Mouse (Mus musculus) heart, embryonic 16.5 days (tissue): ENCODE results near the gene Tdrd3. TPM values are rescaled to one million over a fixed set of nuclear protein-coding genes. Genes with fewer than 3 reads are reported as not detected.

Experiments
- ATAC-seq: fragments of 200-750 bp; cut with Nextera tagmentation; replicated peaks from 2 replicates; pipeline ENCODE4 v1.8.0; 2017; ENCODE audit warnings: moderate number of reproducible peaks; ENCODE audit not compliant: insufficient read depth, low FRiP score; ENCODE audit errors: extremely low read depth
- H3K27ac ChIP-seq: fragments of 300-500 bp; sonication (generic); 2 replicates; pipeline ENCODE4 v1.5.1; 2014; ENCODE audit warnings: mild to moderate bottlenecking, low read length, control low read depth, moderate library complexity
- H3K27me3 ChIP-seq: fragments of 300-500 bp; sonication (generic); 2 replicates; pipeline ENCODE4 v1.6.1; 2014; ENCODE audit warnings: low read length, mixed read lengths; ENCODE audit not compliant: control insufficient read depth, insufficient read depth
- H3K36me3 ChIP-seq: fragments of 300-500 bp; sonication (generic); 2 replicates; pipeline ENCODE4 v1.6.1; 2014; ENCODE audit not compliant: control insufficient read depth, insufficient read depth
- H3K4me1 ChIP-seq: fragments of 300-500 bp; sonication (generic); 2 replicates; pipeline ENCODE4 v1.6.1; 2014; ENCODE audit warnings: low read length, mixed read lengths; ENCODE audit not compliant: control insufficient read depth, insufficient read depth
- H3K4me2 ChIP-seq: fragments of 300-500 bp; sonication (generic); 2 replicates; pipeline ENCODE4 v1.6.1; 2014; ENCODE audit warnings: low read depth, mild to moderate bottlenecking, control low read depth, low read length
- H3K4me3 ChIP-seq: fragments of 300-500 bp; sonication (generic); 2 replicates; pipeline ENCODE4 v1.5.1; 2014; ENCODE audit warnings: mild to moderate bottlenecking, control low read depth, low read length
- H3K9ac ChIP-seq: fragments of 300-500 bp; sonication (generic); 2 replicates; pipeline ENCODE4 v1.6.1; 2014; ENCODE audit warnings: low read length, control low read depth
- H3K9me3 ChIP-seq: fragments of 300-500 bp; sonication (generic); replicated peaks from 2 replicates; pipeline ENCODE4 v1.6.1; 2016; ENCODE audit warnings: low read length; ENCODE audit not compliant: control insufficient read depth
- WGBS: fragments of 180-500 bp; shearing (Covaris S2); extraction: QIAGEN DNeasy Blood & Tissue Kit; methylation state at CpG from one replicate; pipeline ENCODE4 v1.1.7; 2014; 5-methylcytosine and 5-hydroxymethylcytosine counted together
- polyA plus RNA-seq: library from polyadenylated mRNA; unstranded; fragments of >200 nt; fragmentation: Nextera tagmentation; extraction: Ambion mirVana; gene quantifications from 2 replicates; pipeline ENCODE4 v1.2.1, GENCODE M21; 2015

The Tdrd3 gene
- polyA plus RNA-seq, 1 experiment from 2014 or later: 19.3 TPM

GRCm38 (mm10) chr14:87439721-87440120, 23.3 kb downstream of the Tdrd3 start:
- Histone ChIP-seq H3K4me3 (no peak overlapping the region), H3K9me3 (no peaks in the 10 kb centered on the region), H3K9ac (no peak overlapping the region), H3K4me2 (no peak overlapping the region), H3K27me3 (no peaks in the 10 kb centered on the region), H3K27ac (no peak overlapping the region), H3K36me3 (peaks cover 9% of the 10 kb centered on the region), H3K4me1 (peaks cover 8% of the 10 kb centered on the region; the same call in 1 of the 2 replicates)
- 21% methylated on average over 2 of the region's 2 CpGs for WGBS
- 0 out of 2 replicates have a peak, but pooled peaks have one; percentile 18 for ATAC-seq

- ATAC-seq: no peak
- H3K4me2 ChIP-seq: no peak overlapping the region
- H3K9me3 ChIP-seq: no peaks in the 10 kb centered on the region
- H3K27ac ChIP-seq: no peak overlapping the region
- no peaks in the 10 kb centered on the region for H3K27me3 ChIP-seq
- H3K4me3 ChIP-seq: no peak overlapping the region
- no peaks in the 10 kb centered on the region for H3K36me3 ChIP-seq
- no peak overlapping the region for H3K9ac ChIP-seq
- WGBS: 76% methylated on average over 8 of the region's 8 CpGs
- peaks cover 8% of the 10 kb centered on the region for H3K4me1 ChIP-seq
These were observed 30.0 kb downstream of the Tdrd3 start for GRCm38 (mm10) chr14:87446331-87446913.

DNA sequence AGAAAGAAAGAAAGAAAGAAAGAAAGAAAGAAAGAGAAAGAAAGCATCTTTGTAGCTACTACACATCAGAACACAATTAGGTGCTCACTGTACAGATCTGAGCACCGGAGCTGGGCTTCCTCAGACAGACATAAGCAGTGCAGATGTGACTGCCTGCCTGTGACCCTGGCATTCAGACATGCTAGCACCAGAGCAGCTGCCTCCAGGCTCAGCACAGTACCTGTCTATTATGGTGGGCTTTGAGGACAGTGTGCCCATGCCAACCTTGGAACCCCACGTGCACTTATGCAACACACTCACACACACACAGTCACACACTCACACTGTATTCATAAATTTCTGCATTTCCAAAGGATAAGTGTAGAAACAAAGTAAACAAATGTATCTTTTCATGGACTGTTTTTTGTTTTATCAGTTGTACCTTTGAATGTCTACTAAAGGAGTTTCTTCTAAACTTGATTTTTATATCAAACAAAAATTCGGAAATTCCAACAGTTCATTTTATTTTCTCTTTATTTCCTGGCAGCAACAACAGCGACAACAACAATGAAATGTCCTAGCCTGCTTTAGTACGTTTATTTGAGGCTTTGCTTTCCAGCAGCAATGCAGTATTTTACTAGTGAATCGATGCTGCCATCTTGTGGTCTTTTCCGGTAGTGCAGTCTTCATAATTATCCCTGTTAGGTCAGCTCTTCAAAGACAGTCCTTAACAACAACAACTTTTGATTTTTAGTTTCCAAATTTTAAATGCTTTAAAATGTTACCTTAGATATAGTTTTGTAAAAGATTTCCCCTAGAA, 35.4 kb downstream of the Tdrd3 start:
- no peak overlapping the region for H3K4me2 ChIP-seq
- H3K27ac ChIP-seq: no peak overlapping the region
- H3K9ac ChIP-seq: 0 out of 2 replicates have a peak overlapping the region, but pooled peaks have one; percentile 33
- H3K36me3 ChIP-seq: peaks cover 5% of the 10 kb centered on the region; the same call in 1 of the 2 replicates
- H3K9me3 ChIP-seq: no peaks in the 10 kb centered on the region
- H3K4me1 ChIP-seq: peaks cover 9% of the 10 kb centered on the region
- H3K27me3 ChIP-seq: no peaks in the 10 kb centered on the region
- WGBS: 12% methylated on average over 7 of the region's 7 CpGs
- ATAC-seq: no peak
- no peak overlapping the region for H3K4me3 ChIP-seq

DNA sequence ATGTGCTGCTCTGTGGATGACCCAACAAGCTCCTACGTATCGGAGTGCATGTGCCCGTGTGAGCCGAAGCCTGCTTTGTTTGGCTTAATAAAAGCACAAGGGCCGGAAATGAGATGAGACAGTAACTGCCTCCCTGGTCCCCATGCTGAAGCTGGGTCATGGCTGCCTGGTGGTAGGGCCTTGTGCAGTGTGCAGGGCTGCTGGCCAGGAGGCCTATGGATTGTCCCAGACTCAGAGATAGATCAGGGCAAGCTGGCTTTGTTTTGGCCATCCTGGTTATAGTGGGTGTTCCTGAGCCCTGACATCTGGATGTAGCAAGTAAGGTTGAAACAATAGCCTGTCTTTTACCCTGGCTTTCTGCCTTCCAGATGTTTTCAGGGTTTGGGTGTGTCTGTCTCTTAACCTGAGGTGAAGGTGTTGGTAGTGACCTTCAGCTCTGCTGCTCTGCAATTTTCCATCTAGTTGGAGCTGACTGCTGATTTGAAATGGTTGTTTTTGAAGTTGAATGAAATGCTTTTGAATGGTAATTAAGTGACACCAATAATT, 39.3 kb downstream of the Tdrd3 start:
- no peaks in the 10 kb centered on the region for H3K9me3 ChIP-seq
- peaks cover 7% of the 10 kb centered on the region for H3K36me3 ChIP-seq
- peaks cover 9% of the 10 kb centered on the region for H3K4me1 ChIP-seq
- H3K27me3 ChIP-seq: no peaks in the 10 kb centered on the region
- H3K27ac ChIP-seq: no peak overlapping the region
- no peak overlapping the region for H3K9ac ChIP-seq
- WGBS: 89% methylated on average over 5 of the region's 5 CpGs
- H3K4me3 ChIP-seq: no peak overlapping the region
- ATAC-seq: no peak
- H3K4me2 ChIP-seq: no peak overlapping the region

DNA sequence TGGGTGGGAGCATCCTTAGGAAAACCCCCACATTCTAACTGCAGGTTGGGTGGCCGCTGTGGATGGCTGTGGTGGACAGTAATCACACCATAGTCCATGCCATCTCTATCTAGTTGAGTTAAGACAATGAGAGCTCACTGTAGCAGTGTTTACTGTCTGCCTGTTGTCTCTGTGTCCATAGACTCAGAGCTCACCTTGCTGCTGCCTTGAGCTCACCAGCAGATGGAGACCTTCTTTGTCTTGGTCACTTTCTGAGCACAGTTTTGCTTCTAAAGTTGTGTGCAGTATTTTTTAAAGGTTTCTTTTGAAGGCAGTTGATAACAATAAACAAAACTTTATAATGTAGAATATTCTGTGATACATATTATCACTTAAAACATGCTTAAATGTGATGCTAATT, 43.3 kb downstream of the Tdrd3 start:
- Histone ChIP-seq H3K9ac (no peak overlapping the region), H3K4me1 (peaks cover 3% of the 10 kb centered on the region; the same call in 1 of the 2 replicates), H3K36me3 (peaks cover 2% of the 10 kb centered on the region; the same call in 1 of the 2 replicates), H3K4me2 (no peak overlapping the region), H3K4me3 (no peak overlapping the region), H3K27ac (no peak overlapping the region), H3K9me3 (no peaks in the 10 kb centered on the region), H3K27me3 (no peaks in the 10 kb centered on the region)
- WGBS: 85% methylated on average over 1 of the region's 1 CpGs
- ATAC-seq: no peak

DNA sequence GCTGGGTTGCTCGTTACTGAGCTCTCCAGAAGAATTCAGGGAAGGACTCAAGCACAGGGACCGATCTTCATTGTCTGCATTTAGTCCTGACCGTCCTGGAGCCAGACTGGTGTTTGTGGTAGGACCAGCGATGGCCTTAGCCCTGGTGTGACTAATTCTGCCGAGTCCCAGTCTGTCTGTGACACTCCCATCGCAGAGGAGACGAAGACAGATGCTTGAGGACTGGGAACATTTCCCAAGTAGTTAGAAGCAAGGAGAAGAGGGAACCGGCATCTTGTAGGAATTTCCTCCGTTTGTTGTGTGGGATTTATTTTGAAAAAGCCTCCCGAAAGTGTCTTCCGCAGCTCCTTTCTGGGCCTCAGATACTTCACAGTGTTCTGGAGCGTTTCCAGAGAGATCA, 45.1 kb downstream of the Tdrd3 start:
- H3K27ac ChIP-seq: no peak overlapping the region
- H3K4me1 ChIP-seq: peaks cover 3% of the 10 kb centered on the region; the same call in 1 of the 2 replicates
- no peak overlapping the region for H3K4me3 ChIP-seq
- H3K9ac ChIP-seq: no peak overlapping the region
- H3K9me3 ChIP-seq: no peaks in the 10 kb centered on the region
- no peak overlapping the region for H3K4me2 ChIP-seq
- peaks cover 2% of the 10 kb centered on the region; the same call in 1 of the 2 replicates for H3K36me3 ChIP-seq
- WGBS: 65% methylated on average over 12 of the region's 12 CpGs
- H3K27me3 ChIP-seq: no peaks in the 10 kb centered on the region
- no peak for ATAC-seq

GRCm38 (mm10) chr14:87463963-87464654, 47.7 kb downstream of the Tdrd3 start:
- Histone ChIP-seq H3K4me2 (no peak overlapping the region), H3K27me3 (no peaks in the 10 kb centered on the region), H3K36me3 (no peaks in the 10 kb centered on the region; the same call in 1 of the 2 replicates), H3K4me1 (peaks cover 3% of the 10 kb centered on the region; the same call in 1 of the 2 replicates), H3K9ac (no peak overlapping the region), H3K4me3 (no peak overlapping the region), H3K9me3 (no peaks in the 10 kb centered on the region), H3K27ac (no peak overlapping the region)
- WGBS: 27% methylated on average over 11 of the region's 11 CpGs
- ATAC-seq: 0 out of 2 replicates have a peak, but pooled peaks have one; percentile 32

DNA sequence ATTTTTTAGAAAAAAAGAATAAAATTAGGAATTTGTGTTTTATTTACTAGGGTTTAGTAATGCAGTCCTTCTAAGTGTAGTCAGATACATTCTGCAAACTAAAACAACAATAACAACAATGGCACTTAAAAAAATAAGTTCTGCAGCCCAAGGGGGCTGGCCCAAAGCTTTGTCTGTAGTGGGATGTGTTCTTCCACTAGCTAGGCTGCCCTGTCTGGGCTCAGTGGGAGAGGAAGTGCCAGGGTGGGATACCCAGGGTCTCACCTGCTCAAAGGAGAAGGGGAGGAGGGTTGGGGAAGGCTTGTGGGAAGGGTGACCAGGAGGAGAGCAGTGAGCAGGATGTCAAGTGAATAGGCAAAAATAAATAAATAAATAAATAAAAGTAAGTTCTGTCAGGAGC, 48.2 kb downstream of the Tdrd3 start:
- Histone ChIP-seq H3K27me3 (no peaks in the 10 kb centered on the region), H3K9ac (no peak overlapping the region), H3K27ac (no peak overlapping the region), H3K4me1 (peaks cover 3% of the 10 kb centered on the region; the same call in 1 of the 2 replicates), H3K4me3 (no peak overlapping the region), H3K36me3 (no peaks in the 10 kb centered on the region; the same call in 1 of the 2 replicates), H3K4me2 (no peak overlapping the region), H3K9me3 (no peaks in the 10 kb centered on the region)
- ATAC-seq: no peak
